Mouse (Mus musculus): ENCODE measurements around the gene Zfp207.

- TF ChIP-seq CTCF (IDR thresholded peaks at IDR 0.05; ENCODE audit: extremely low read depth, insufficient read depth, insufficient read length, insufficient replicate concordance) = no peak
- no peak for TF ChIP-seq POLR2A (IDR thresholded peaks at IDR 0.05; ENCODE audit: low read depth, low read length)
Observed at GRCm38 (mm10) chr11:80384461-80384860, 1.4 kb downstream of the Zfp207 start.

Data from spleen, adult 2 months (tissue).